Mouse (Mus musculus): ENCODE data around the gene Ppil4.

- no peak for TF ChIP-seq CTCF (IDR thresholded peaks at IDR 0.05; ENCODE audit: extremely low read depth, insufficient read length, insufficient replicate concordance, low read depth, low read length)
- TF ChIP-seq POLR2A (IDR thresholded peaks at IDR 0.05; ENCODE audit: low read depth, low read length), result no peak
These were observed 23.8 kb downstream of the Ppil4 start for GRCm38 (mm10) chr10:7816476-7816875.
